Mouse (Mus musculus) frontal cortex, postnatal 36 days (tissue): Measurements from ENCODE around the gene Mta2.

ENCODE experiments used
- DNase-seq, 2 experiments: peaks; one replicate each; pipeline ENCODE4 v3.0.0; 2022; ENCODE audit warnings: low spot score in 2 of 2

Gene Mta2

GRCm38 (mm10) chr19:8929224-8930088 lies 12.2 kb upstream of the Mta2 start, which contains the start of the genes Rom1 and Eml3:
Rom1 (minus strand) TSS chr19:8929356.
Eml3 (plus strand) TSS chr19:8929552.
- DNase-seq = peak in 1 of 2 experiments; percentile 61

- DNase-seq = no peak
Measured at GRCm38 (mm10) chr19:8930117-8930516, 11.6 kb upstream of the Mta2 start.

GRCm38 (mm10) chr19:8930771-8931170 lies 10.9 kb upstream of the Mta2 start:
- no peak for DNase-seq

- no peak for DNase-seq
Measured at GRCm38 (mm10) chr19:8936736-8937135, 4.9 kb upstream of the Mta2 start.

- no peak for DNase-seq
Measured at GRCm38 (mm10) chr19:8940526-8941133, 1.0 kb upstream of the Mta2 start.

- DNase-seq = no peak
Measured at GRCm38 (mm10) chr19:8941136-8941514, 550 bp upstream of the Mta2 start.

GRCm38 (mm10) chr19:8942276-8942964 lies 745 bp downstream of the Mta2 start:
- DNase-seq = peak in 1 of 2 experiments; percentile 54

GRCm38 (mm10) chr19:8943047-8943446 lies 1.4 kb downstream of the Mta2 start:
- no peak for DNase-seq

GRCm38 (mm10) chr19:8944062-8944461 lies 2.4 kb downstream of the Mta2 start:
- no peak for DNase-seq

- no peak for DNase-seq
Measured at GRCm38 (mm10) chr19:8944750-8945149, 3.1 kb downstream of the Mta2 start.

GRCm38 (mm10) chr19:8945251-8945650 lies 3.6 kb downstream of the Mta2 start:
- no peak for DNase-seq

GRCm38 (mm10) chr19:8946929-8947328 lies 5.3 kb downstream of the Mta2 start:
- no peak for DNase-seq

- no peak for DNase-seq
Measured at GRCm38 (mm10) chr19:8950190-8950589, 8.5 kb downstream of the Mta2 start.

GRCm38 (mm10) chr19:8952241-8952640 lies 10.6 kb downstream of the Mta2 start:
- peak in 1 of 2 experiments; percentile 9 for DNase-seq

- DNase-seq = peak; percentile 91 to 97
Measured at GRCm38 (mm10) chr19:8953135-8954039, 11.7 kb downstream of the Mta2 start, which contains the start of gene Tut1. Tut1 (plus strand) TSS chr19:8953847.

GRCm38 (mm10) chr19:8954171-8954570 lies 12.5 kb downstream of the Mta2 start:
- no peak for DNase-seq

GRCm38 (mm10) chr19:8962256-8962655 lies 20.6 kb downstream of the Mta2 start:
- no peak for DNase-seq

GRCm38 (mm10) chr19:8965075-8965474 lies 23.4 kb downstream of the Mta2 start:
- DNase-seq = no peak

- no peak for DNase-seq
Measured at GRCm38 (mm10) chr19:8965771-8966170, 24.1 kb downstream of the Mta2 start.

GRCm38 (mm10) chr19:8966198-8966589 lies 24.5 kb downstream of the Mta2 start:
- no peak for DNase-seq
